Mouse (Mus musculus): ENCODE measurements around the gene Myh1.

DNA sequence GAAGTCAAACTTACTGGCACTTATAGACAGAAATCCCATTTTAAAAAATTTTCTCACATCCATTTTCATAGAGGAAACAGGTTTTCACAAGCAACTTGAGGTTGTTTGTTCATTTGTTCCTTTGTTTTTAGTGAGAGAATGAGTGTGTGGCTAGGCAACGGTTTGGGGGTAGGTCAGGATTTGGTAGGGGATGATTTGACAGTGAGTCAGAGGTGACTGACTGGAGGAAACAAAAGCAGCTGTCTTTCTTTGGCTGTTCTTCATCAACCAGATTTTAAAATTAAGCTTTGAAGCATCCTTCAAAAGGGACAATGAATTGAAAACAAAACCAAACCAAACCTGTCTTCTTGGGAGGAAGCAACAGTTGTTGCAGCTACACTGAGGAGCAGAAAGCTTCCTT is 531 bp upstream of the Myh1 start:
- no peak for TF ChIP-seq POLR2A (IDR thresholded peaks at IDR 0.05; ENCODE audit: low read depth, low read length)
- TF ChIP-seq CTCF (IDR thresholded peaks at IDR 0.05; ENCODE audit: extremely low read depth, insufficient read length, insufficient replicate concordance, low read depth, low read length), result no peak
